Mouse (Mus musculus): ENCODE data around the gene S1pr4. TPM values are rescaled to one million over a fixed set of nuclear protein-coding genes. Genes with fewer than 3 reads are reported as not detected.

S1pr4 gene
- polyA plus RNA-seq, 1 experiment from 2014 or later = 1.3 TPM

DNA sequence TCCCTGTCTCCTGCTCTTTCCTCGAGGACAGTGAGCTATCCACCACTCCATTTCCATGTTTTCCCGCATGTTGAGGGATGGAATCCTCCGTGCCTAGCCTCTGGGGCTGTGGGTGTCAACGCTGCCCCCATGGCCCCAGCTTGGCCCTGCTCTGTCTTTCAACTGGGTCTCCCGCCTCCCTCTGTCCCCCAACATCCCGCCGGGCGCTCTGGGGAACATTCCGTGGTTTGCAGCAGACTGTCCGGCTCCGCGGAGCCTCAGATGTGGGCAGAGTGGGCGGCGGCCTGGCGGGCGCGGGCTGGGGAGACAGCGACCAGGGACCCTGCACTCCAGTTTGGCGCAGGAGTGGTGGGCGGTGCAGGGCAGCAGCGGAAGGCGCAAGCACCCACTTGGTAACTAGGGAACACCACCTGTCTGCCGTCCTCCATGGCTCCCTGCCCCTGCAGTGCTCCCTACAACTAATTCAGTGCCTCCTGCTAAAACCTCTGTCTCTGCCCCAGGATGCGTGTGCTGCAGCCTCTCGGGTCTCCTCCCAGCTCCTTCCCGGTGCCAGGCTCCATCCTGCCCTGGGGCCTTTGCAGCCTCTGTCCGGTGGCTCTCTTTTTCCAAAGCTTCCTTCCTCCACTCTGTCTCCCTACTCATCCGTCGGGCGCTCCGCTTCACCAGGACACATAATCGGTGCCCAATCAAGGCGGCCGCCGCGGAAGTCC lies 47.5 kb downstream of the S1pr4 start:
- 7% methylated on average over 36 of the region's 36 CpGs for WGBS
- no peak overlapping the region for H3K27ac ChIP-seq (ENCODE audit: low read depth)
- H3K36me3 ChIP-seq (ENCODE audit: insufficient read depth) = no peaks in the 10 kb centered on the region
- no peaks in the 10 kb centered on the region for H3K9me3 ChIP-seq (ENCODE audit: low read depth, low read length)
- peak overlapping the region; percentile 15; the same call in 1 of the 2 replicates for H3K4me2 ChIP-seq
- TF ChIP-seq CTCF (IDR thresholded peaks at IDR 0.05; ENCODE audit: low read depth) = no peak
- ATAC-seq (ENCODE audit: insufficient read depth) = no peak
- peak overlapping the region; percentile 18; the same call in 1 of the 2 replicates for H3K9ac ChIP-seq
- no peaks in the 10 kb centered on the region for H3K4me1 ChIP-seq (ENCODE audit: insufficient read depth)
- H3K4me3 ChIP-seq (ENCODE audit: low read depth, low read length) = peak overlapping the region; percentile 9; the same call in 1 of the 2 replicates
- peaks cover 66% of the 10 kb centered on the region for H3K27me3 ChIP-seq (ENCODE audit: insufficient read depth, low read length)
- DNase-seq = no peak

- Histone ChIP-seq H3K9ac (no peak overlapping the region), H3K27ac (ENCODE audit: low read depth) (no peak overlapping the region), H3K4me1 (ENCODE audit: insufficient read depth) (no peaks in the 10 kb centered on the region), H3K4me2 (no peak overlapping the region), H3K27me3 (ENCODE audit: insufficient read depth, low read length) (peaks cover 59% of the 10 kb centered on the region), H3K36me3 (ENCODE audit: insufficient read depth) (no peaks in the 10 kb centered on the region), H3K4me3 (ENCODE audit: low read depth, low read length) (no peak overlapping the region), H3K9me3 (ENCODE audit: low read depth, low read length) (no peaks in the 10 kb centered on the region)
- DNase-seq = no peak
- 37% methylated on average over 6 of the region's 6 CpGs for WGBS
- ATAC-seq (ENCODE audit: insufficient read depth) = no peak
- no peak for TF ChIP-seq CTCF (IDR thresholded peaks at IDR 0.05; ENCODE audit: low read depth)
Observed at GRCm38 (mm10) chr10:81451365-81451745, 48.6 kb downstream of the S1pr4 start.

GRCm38 (mm10) chr10:81450641-81451364 lies 49.1 kb downstream of the S1pr4 start:
- H3K4me2 ChIP-seq = no peak overlapping the region
- WGBS = 50% methylated on average over 9 of the region's 9 CpGs
- peaks cover 57% of the 10 kb centered on the region for H3K27me3 ChIP-seq (ENCODE audit: insufficient read depth, low read length)
- H3K4me1 ChIP-seq (ENCODE audit: insufficient read depth) = no peaks in the 10 kb centered on the region
- H3K4me3 ChIP-seq (ENCODE audit: low read depth, low read length) = no peak overlapping the region
- ATAC-seq (ENCODE audit: insufficient read depth) (no peak), DNase-seq (no peak)
- H3K9me3 ChIP-seq (ENCODE audit: low read depth, low read length) = no peaks in the 10 kb centered on the region
- no peaks in the 10 kb centered on the region for H3K36me3 ChIP-seq (ENCODE audit: insufficient read depth)
- H3K27ac ChIP-seq (ENCODE audit: low read depth) = no peak overlapping the region
- TF ChIP-seq CTCF (IDR thresholded peaks at IDR 0.05; ENCODE audit: low read depth) = no peak
- H3K9ac ChIP-seq = no peak overlapping the region

DNA sequence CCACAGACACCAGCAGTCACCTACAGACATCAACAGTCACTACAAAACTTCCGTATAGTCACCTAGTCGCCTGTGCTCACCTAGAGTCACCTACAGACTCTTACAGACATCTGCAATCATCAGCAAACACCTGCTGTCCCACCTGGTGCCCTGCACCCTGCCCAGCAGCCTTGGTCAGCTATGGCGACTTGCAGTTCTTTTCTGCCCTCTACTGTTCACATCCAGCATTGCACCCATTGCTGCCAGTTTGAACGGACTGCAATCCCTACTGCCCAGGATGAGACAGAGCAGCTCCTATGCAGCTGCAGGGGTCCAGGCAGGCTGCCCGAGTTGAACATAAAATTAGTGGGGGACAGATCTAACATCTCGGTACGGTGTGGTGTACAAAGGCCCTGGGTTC lies 49.8 kb downstream of the S1pr4 start:
- 2% methylated on average over 7 of the region's 7 CpGs for WGBS
- no peak overlapping the region for H3K9ac ChIP-seq
- H3K9me3 ChIP-seq (ENCODE audit: low read depth, low read length) = no peaks in the 10 kb centered on the region
- peak; percentile 97 for DNase-seq
- peak; percentile 68; the same call in 1 of the 2 replicates for ATAC-seq (ENCODE audit: insufficient read depth)
- H3K36me3 ChIP-seq (ENCODE audit: insufficient read depth) = no peaks in the 10 kb centered on the region
- H3K4me1 ChIP-seq (ENCODE audit: insufficient read depth) = no peaks in the 10 kb centered on the region
- peak; percentile 99 for TF ChIP-seq CTCF (IDR thresholded peaks at IDR 0.05; ENCODE audit: low read depth)
- H3K4me2 ChIP-seq = no peak overlapping the region
- peaks cover 50% of the 10 kb centered on the region for H3K27me3 ChIP-seq (ENCODE audit: insufficient read depth, low read length)
- H3K27ac ChIP-seq (ENCODE audit: low read depth) = no peak overlapping the region
- H3K4me3 ChIP-seq (ENCODE audit: low read depth, low read length) = no peak overlapping the region

Small RNAs within 50 kb of the gene (microRNA-seq; reads per million reads assigned to microRNA genes)
- gene Gm25595 (ENCODE audit: borderline number of aligned reads) = not detected

Other genes starting within 250 kb of the S1pr4 start
- gene Matk, start 247.2 kb downstream of the S1pr4 start, polyA plus RNA-seq (2014; fragmentation: Nextera tagmentation; extraction: Ambion mirVana) = 2.0 and 2.9 TPM in 2 replicates
- gene Mrpl54, start 233.2 kb downstream of the S1pr4 start, polyA plus RNA-seq (2014; fragmentation: Nextera tagmentation; extraction: Ambion mirVana) = 222 and 223 TPM in 2 replicates
- gene Apba3, start 233.2 kb downstream of the S1pr4 start, polyA plus RNA-seq (2014; fragmentation: Nextera tagmentation; extraction: Ambion mirVana) = 50.4 and 50.8 TPM in 2 replicates
- gene Tjp3, start 208.6 kb downstream of the S1pr4 start, polyA plus RNA-seq (2014; fragmentation: Nextera tagmentation; extraction: Ambion mirVana) = 15.3 and 17.2 TPM in 2 replicates
- gene Pip5k1c, start 207.2 kb downstream of the S1pr4 start, polyA plus RNA-seq (2014; fragmentation: Nextera tagmentation; extraction: Ambion mirVana) = 50.8 and 58.6 TPM in 2 replicates
- gene Cactin, start 179.0 kb downstream of the S1pr4 start, polyA plus RNA-seq (2014; fragmentation: Nextera tagmentation; extraction: Ambion mirVana) = 34.3 and 42.9 TPM in 2 replicates
- 13.6 and 15.0 TPM in 2 replicates for gene Tbxa2r, start 171.4 kb downstream of the S1pr4 start, polyA plus RNA-seq (2014; fragmentation: Nextera tagmentation; extraction: Ambion mirVana)
- 0.05 and 0.08 TPM in 2 replicates for gene Gipc3, start 156.9 kb downstream of the S1pr4 start, polyA plus RNA-seq (2014; fragmentation: Nextera tagmentation; extraction: Ambion mirVana)
- gene Hmg20b, start 149.7 kb downstream of the S1pr4 start, polyA plus RNA-seq (2014; fragmentation: Nextera tagmentation; extraction: Ambion mirVana) = 98.7 and 105 TPM in 2 replicates
- 7.7 and 8.5 TPM in 2 replicates for gene Mfsd12, start 142.6 kb downstream of the S1pr4 start, polyA plus RNA-seq (2014; fragmentation: Nextera tagmentation; extraction: Ambion mirVana)
- 0.65 and 0.92 TPM in 2 replicates for gene 4930404N11Rik, start 134.3 kb downstream of the S1pr4 start, polyA plus RNA-seq (2014; fragmentation: Nextera tagmentation; extraction: Ambion mirVana)
- 109 and 116 TPM in 2 replicates for gene Fzr1, start 121.6 kb downstream of the S1pr4 start, polyA plus RNA-seq (2014; fragmentation: Nextera tagmentation; extraction: Ambion mirVana)
- 57.5 and 67.0 TPM in 2 replicates for gene Dohh, start 115.7 kb downstream of the S1pr4 start, polyA plus RNA-seq (2014; fragmentation: Nextera tagmentation; extraction: Ambion mirVana)
- gene Gm48551, start 115.7 kb downstream of the S1pr4 start, polyA plus RNA-seq (2014; fragmentation: Nextera tagmentation; extraction: Ambion mirVana) = 2.8 and 3.8 TPM in 2 replicates
- gene Gm48552, start 111.1 kb downstream of the S1pr4 start, polyA plus RNA-seq (2014; fragmentation: Nextera tagmentation; extraction: Ambion mirVana) = 1.3 and 1.4 TPM in 2 replicates
- 2.8 and 3.3 TPM in 2 replicates for gene Smim24, start 107.1 kb downstream of the S1pr4 start, polyA plus RNA-seq (2014; fragmentation: Nextera tagmentation; extraction: Ambion mirVana)
- gene Nfic, start 44.5 kb downstream of the S1pr4 start, polyA plus RNA-seq (2014; fragmentation: Nextera tagmentation; extraction: Ambion mirVana) = 86.0 and 86.5 TPM in 2 replicates
- 0.09 and 0.30 TPM in 2 replicates for gene Celf5, start 17.4 kb downstream of the S1pr4 start, polyA plus RNA-seq (2014; fragmentation: Nextera tagmentation; extraction: Ambion mirVana)
- gene Ncln, start 3.7 kb downstream of the S1pr4 start, polyA plus RNA-seq (2014; fragmentation: Nextera tagmentation; extraction: Ambion mirVana) = 82.1 and 97.3 TPM in 2 replicates
- 1.1 and 1.7 TPM in 2 replicates for gene Gna15, start 24.1 kb upstream of the S1pr4 start, polyA plus RNA-seq (2014; fragmentation: Nextera tagmentation; extraction: Ambion mirVana)
- gene Gna11, start 45.1 kb upstream of the S1pr4 start, polyA plus RNA-seq (2014; fragmentation: Nextera tagmentation; extraction: Ambion mirVana) = 81.2 and 88.2 TPM in 2 replicates
- 360 and 404 TPM in 2 replicates for gene Aes, start 59.4 kb upstream of the S1pr4 start, polyA plus RNA-seq (2014; fragmentation: Nextera tagmentation; extraction: Ambion mirVana)
- 27.5 and 32.5 TPM in 2 replicates for gene Tle2, start 74.4 kb upstream of the S1pr4 start, polyA plus RNA-seq (2014; fragmentation: Nextera tagmentation; extraction: Ambion mirVana)
- gene Tle6, start 100.9 kb upstream of the S1pr4 start, polyA plus RNA-seq (2014; fragmentation: Nextera tagmentation; extraction: Ambion mirVana) = 24.1 and 25.2 TPM in 2 replicates
- 0.58 and 0.61 TPM in 2 replicates for gene BC025920, start 106.1 kb upstream of the S1pr4 start, polyA plus RNA-seq (2014; fragmentation: Nextera tagmentation; extraction: Ambion mirVana)
- 35.8 and 39.3 TPM in 2 replicates for gene Sirt6, start 127.7 kb upstream of the S1pr4 start, polyA plus RNA-seq (2014; fragmentation: Nextera tagmentation; extraction: Ambion mirVana)
- 6.1 and 7.3 TPM in 2 replicates for gene Ankrd24, start 128.4 kb upstream of the S1pr4 start, polyA plus RNA-seq (2014; fragmentation: Nextera tagmentation; extraction: Ambion mirVana)
- 4.0 and 4.7 TPM in 2 replicates for gene Gm10778, start 148.9 kb upstream of the S1pr4 start, polyA plus RNA-seq (2014; fragmentation: Nextera tagmentation; extraction: Ambion mirVana)
- 18.1 and 22.9 TPM in 2 replicates for gene Zfp433, start 204.7 kb upstream of the S1pr4 start, polyA plus RNA-seq (2014; fragmentation: Nextera tagmentation; extraction: Ambion mirVana)

Data from lung, embryonic 14.5 days (tissue).